Mouse (Mus musculus) embryonic fibroblast, embryonic 13.5 days (primary cell): ENCODE measurements around the gene Madd.

Source experiments
- CTCF ChIP-seq: IDR thresholded peaks from 2 replicates; pipeline ENCODE4 v1.5.1; 2011; ENCODE audit warnings: mild to moderate bottlenecking, control low read depth, low read length, moderate library complexity, borderline replicate concordance; ENCODE audit not compliant: insufficient read depth
- POLR2A ChIP-seq: IDR thresholded peaks from 2 replicates; pipeline ENCODE4 v1.6.1; 2011; ENCODE audit warnings: low read depth, mild to moderate bottlenecking, control low read depth, low read length, moderate library complexity

- TF ChIP-seq CTCF (no peak), POLR2A (no peak)
Observed at GRCm38 (mm10) chr2:91121011-91121410, 62.6 kb downstream of the Madd start.
